Mouse (Mus musculus): ENCODE measurements around the gene C6.

- TF ChIP-seq GATA1 (IDR thresholded peaks at IDR 0.05; ENCODE audit: borderline replicate concordance, low read length) (no peak), CTCF (IDR thresholded peaks at IDR 0.05; ENCODE audit: low read depth, low read length) (no peak), TAL1 (conservative IDR thresholded peaks at IDR 0.05; ENCODE audit: low read depth, low read length) (no peak)
Measured at GRCm38 (mm10) chr15:4815711-4816110, 88.7 kb downstream of the C6 start.
